ENCODE assay signal across 26 mouse cellular contexts in genomic region chr3:86536751-86537150, GRCm38 (mm10). TPM values are rescaled to one million over a fixed set of nuclear protein-coding genes. Genes with fewer than 3 reads are reported as not detected.
DNase-seq lines count a peak whose midpoint lies in the region; ATAC-seq and TF ChIP-seq lines count a peak whose summit lies in the region.
"Had no signal": no experiment of that assay in that cellular context is flagged by ENCODE, and none has a peak within 500 bp of the region (broad histone marks: within the 10 kb centered on the region; RNA-seq: fewer than 3 reads in every experiment).

No protein-coding gene starts in this region.

- H3K4me2 ChIP-seq in intestine, postnatal 0 days (replicated peaks; ENCODE audit: low read depth), result no peak overlapping the region
- H3K4me2 ChIP-seq in intestine, embryonic 15.5 days (replicated peaks), result no peak overlapping the region
- no peak overlapping the region for H3K4me2 ChIP-seq in embryonic facial prominence, embryonic 14.5 days (ENCODE audit: low read depth, low read length)
- H3K4me2 ChIP-seq: embryonic facial prominence, embryonic 13.5 days; forebrain, embryonic 13.5 days; forebrain, embryonic 15.5 days had no signal

- H3K4me1 ChIP-seq in intestine, postnatal 0 days (replicated peaks; ENCODE audit: control insufficient read depth, insufficient read depth, low read length), result 0 out of 2 replicates have a peak, but pooled peaks cover 5% of the 10 kb centered on the region
- peaks cover 10% of the 10 kb centered on the region; the same call in 1 of the 2 replicates for H3K4me1 ChIP-seq in intestine, embryonic 15.5 days (replicated peaks)
- H3K4me1 ChIP-seq in embryonic facial prominence, embryonic 10.5 days, result peaks cover 54% of the 10 kb centered on the region
- peaks cover 20% of the 10 kb centered on the region for H3K4me1 ChIP-seq in embryonic facial prominence, embryonic 14.5 days (ENCODE audit: control insufficient read depth, insufficient read depth, low read length)
- H3K4me1 ChIP-seq: forebrain, embryonic 15.5 days had no signal

- no peak overlapping the region for H3K27ac ChIP-seq in intestine, postnatal 0 days (ENCODE audit: low read depth, low read length)
- no peak overlapping the region for H3K27ac ChIP-seq in intestine, embryonic 15.5 days
- no peak overlapping the region for H3K27ac ChIP-seq in embryonic facial prominence, embryonic 10.5 days (replicated peaks)
- no peak overlapping the region for H3K27ac ChIP-seq in embryonic facial prominence, embryonic 14.5 days (replicated peaks; ENCODE audit: low read depth, low read length)
- H3K27ac ChIP-seq: embryonic facial prominence, embryonic 13.5 days; forebrain, embryonic 13.5 days; forebrain, embryonic 15.5 days had no signal

- no peak overlapping the region for H3K4me3 ChIP-seq in intestine, postnatal 0 days (ENCODE audit: low read depth, low read length)
- H3K4me3 ChIP-seq in intestine, embryonic 15.5 days (replicated peaks), result no peak overlapping the region
- H3K4me3 ChIP-seq in embryonic facial prominence, embryonic 10.5 days, result no peak overlapping the region
- no peak overlapping the region for H3K4me3 ChIP-seq in embryonic facial prominence, embryonic 14.5 days (ENCODE audit: low read depth, low read length)
- H3K4me3 ChIP-seq: embryonic facial prominence, embryonic 13.5 days; forebrain, embryonic 13.5 days; forebrain, embryonic 15.5 days had no signal

- no peaks in the 10 kb centered on the region for H3K9me3 ChIP-seq in intestine, postnatal 0 days (ENCODE audit: control insufficient read depth)
- no peaks in the 10 kb centered on the region for H3K9me3 ChIP-seq in intestine, embryonic 15.5 days
- no peaks in the 10 kb centered on the region for H3K9me3 ChIP-seq in embryonic facial prominence, embryonic 10.5 days
- H3K9me3 ChIP-seq in embryonic facial prominence, embryonic 14.5 days (ENCODE audit: control insufficient read depth, low read length), result no peaks in the 10 kb centered on the region
- H3K9me3 ChIP-seq: embryonic facial prominence, embryonic 13.5 days; forebrain, embryonic 13.5 days; forebrain, embryonic 15.5 days; G1E had no signal

- H3K9ac ChIP-seq in intestine, postnatal 0 days (ENCODE audit: low read depth, low read length), result no peak overlapping the region
- H3K9ac ChIP-seq in intestine, embryonic 15.5 days, result no peak overlapping the region
- no peak overlapping the region for H3K9ac ChIP-seq in embryonic facial prominence, embryonic 14.5 days (ENCODE audit: low read depth, low read length)
- H3K9ac ChIP-seq: embryonic facial prominence, embryonic 13.5 days; forebrain, embryonic 13.5 days; forebrain, embryonic 15.5 days; forebrain, postnatal 0 days had no signal

- ATAC-seq in intestine, postnatal 0 days, result no peak
- ATAC-seq in intestine, embryonic 15.5 days, result no peak
- no peak for ATAC-seq in embryonic facial prominence, embryonic 14.5 days (ENCODE audit: low read depth)
- ATAC-seq: activated CD4-positive, CD25-positive, alpha-beta regulatory T cell, adult 4 months; CD4-positive, CD25-positive, alpha-beta regulatory T cell, adult 4 months; forebrain, embryonic 13.5 days; forebrain, embryonic 15.5 days; forebrain, postnatal 0 days; Patski had no signal

- 0 out of 2 replicates have a peak, but pooled peaks have one; percentile 9 for TF ChIP-seq CTCF in intestine, postnatal 0 days (IDR thresholded peaks at IDR 0.05; ENCODE audit: low read depth)

- 92% methylated on average over 1 of the region's 1 CpGs for WGBS in intestine, postnatal 0 days
- 76% methylated on average over 1 of the region's 1 CpGs for WGBS in intestine, embryonic 15.5 days
- WGBS in embryonic facial prominence, embryonic 10.5 days, result 44% methylated on average over 1 of the region's 1 CpGs
- WGBS in embryonic facial prominence, embryonic 14.5 days, result 55% methylated on average over 1 of the region's 1 CpGs

- H3K27me3 ChIP-seq in intestine, postnatal 0 days (replicated peaks; ENCODE audit: control insufficient read depth, insufficient read depth, low read length), result no peaks in the 10 kb centered on the region
- no peaks in the 10 kb centered on the region for H3K27me3 ChIP-seq in intestine, embryonic 15.5 days (replicated peaks)
- H3K27me3 ChIP-seq in embryonic facial prominence, embryonic 10.5 days (replicated peaks; ENCODE audit: low read depth, poor library complexity, severe bottlenecking), result peaks cover 8% of the 10 kb centered on the region
- H3K27me3 ChIP-seq in embryonic facial prominence, embryonic 14.5 days (replicated peaks; ENCODE audit: control insufficient read depth, insufficient read depth, low read length), result no peaks in the 10 kb centered on the region
- H3K27me3 ChIP-seq: CH12.LX; embryonic facial prominence, embryonic 13.5 days; Patski had no signal

- no peaks in the 10 kb centered on the region; the same call in 1 of the 2 replicates for H3K36me3 ChIP-seq in intestine, postnatal 0 days (ENCODE audit: control insufficient read depth, insufficient read depth)
- H3K36me3 ChIP-seq in intestine, embryonic 15.5 days, result no peaks in the 10 kb centered on the region
- no peaks in the 10 kb centered on the region for H3K36me3 ChIP-seq in embryonic facial prominence, embryonic 10.5 days (replicated peaks)
- no peaks in the 10 kb centered on the region for H3K36me3 ChIP-seq in embryonic facial prominence, embryonic 14.5 days (ENCODE audit: control insufficient read depth, insufficient read depth, low read length)
- H3K36me3 ChIP-seq: embryonic facial prominence, embryonic 13.5 days; forebrain, embryonic 15.5 days had no signal

- DNase-seq in embryo, embryonic 10.5 days (ENCODE audit: low spot score), result peak; percentile 43
- DNase-seq in embryo, embryonic 10 days (ENCODE audit: low spot score), result no peak
- DNase-seq in embryonic facial prominence, embryonic 10.5 days (ENCODE audit: low spot score), result peak; percentile 26
- DNase-seq in embryonic facial prominence, embryonic 14.5 days (ENCODE audit: low spot score), result peak; percentile 41
- no peak for DNase-seq in natural killer cell, adult 2 months (ENCODE audit: low spot score in 2 of 2)
- DNase-seq: adrenal gland, adult 8-10 months; adrenal gland, postnatal 14 days; adrenal gland, postnatal 36 days; B cell, adult 2 months; cerebellum, adult 11-12 months; cerebellum, adult 8-10 months; cerebellum, adult 9-11 months; cerebellum, postnatal 14 days; cerebellum, postnatal 36 days; embryo, embryonic 11 days; forebrain, postnatal 0 days had no signal

RNA-seq across cellular contexts. Expression of gene Mab21l2, which starts 11.7 kb away (rescaled TPM):
- 37.2 and 38.9 TPM in 2 replicates for polyA plus RNA-seq in intestine, postnatal 0 days (2015; fragmentation: Nextera tagmentation; extraction: Ambion mirVana)
- polyA plus RNA-seq in intestine, embryonic 15.5 days (2015; fragmentation: Nextera tagmentation; extraction: Ambion mirVana), result 110 and 127 TPM in 2 replicates
- polyA plus RNA-seq in embryonic facial prominence, embryonic 10.5 days (2016; fragmentation: Nextera tagmentation; extraction: Ambion mirVana), result 116 and 134 TPM in 2 replicates
- 33.9 and 45.0 TPM in 2 replicates for polyA plus RNA-seq in embryonic facial prominence, embryonic 14.5 days (2014; fragmentation: Nextera tagmentation; extraction: Ambion mirVana)
- polyA plus RNA-seq: Patski had no signal

Comparison
In these comparisons a context has a peak if more than half of its experiments do, and no peak if none do; other contexts are left out.
1. DNase-seq: peak in embryo, embryonic 10.5 days (single experiment), embryonic facial prominence, embryonic 10.5 days (single experiment) and embryonic facial prominence, embryonic 14.5 days (single experiment); none in embryo, embryonic 10 days (single experiment) and natural killer cell, adult 2 months (0 of 2).